ENCODE assay signal across 18 mouse cellular contexts in the genomic region with DNA sequence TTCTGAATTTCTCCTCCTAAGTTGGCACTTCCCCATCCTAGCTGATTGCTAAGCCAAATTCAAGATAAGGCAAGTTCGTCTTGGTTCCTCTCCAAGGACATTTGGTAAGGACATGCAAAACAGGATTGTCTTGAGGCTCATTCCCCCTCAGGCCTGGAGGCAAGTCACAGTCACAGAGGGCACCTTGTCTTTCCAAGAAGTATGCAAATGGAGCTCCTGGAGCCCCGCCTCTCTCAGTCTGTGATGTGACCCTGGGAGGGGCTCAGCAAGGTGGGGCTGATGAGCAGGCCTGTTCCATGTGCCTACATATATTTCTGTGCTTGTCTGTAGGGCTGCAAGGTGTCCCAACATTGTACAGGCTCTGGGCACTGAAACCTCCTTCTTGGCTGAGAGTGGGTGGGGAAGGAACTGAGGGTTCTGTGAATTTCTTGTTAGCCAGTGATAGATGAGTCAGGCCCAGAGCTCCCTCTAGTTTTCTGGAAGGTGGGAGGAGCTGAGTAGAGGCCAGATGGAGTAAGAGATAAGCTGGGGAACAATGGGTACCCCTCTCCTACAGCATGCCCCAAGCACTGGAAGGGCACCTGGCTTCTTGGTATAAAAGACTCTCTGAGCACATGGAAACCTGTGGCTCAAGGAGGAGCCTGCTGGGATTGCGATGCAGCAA.
A peak's percentile ranks its signal among the peaks of the same experiment; 100 is the strongest.
DNase-seq lines count a peak whose midpoint lies in the region; ATAC-seq lines count a peak whose summit lies in the region.
"Had no signal": no experiment of that assay in that cellular context is flagged by ENCODE, and none has a peak within 500 bp of the region (broad histone marks: within the 10 kb centered on the region; RNA-seq: fewer than 3 reads in every experiment).

No protein-coding gene starts in this region.

- H3K4me2 ChIP-seq in lung, embryonic 15.5 days = no peak overlapping the region
- no peak overlapping the region for H3K4me2 ChIP-seq in midbrain, embryonic 14.5 days (ENCODE audit: low read length)
- H3K4me2 ChIP-seq: forebrain, embryonic 13.5 days; hindbrain, embryonic 14.5 days; midbrain, embryonic 15.5 days; neural tube, embryonic 13.5 days; stomach, embryonic 15.5 days had no signal

- 69% methylated on average over 3 of the region's 3 CpGs for WGBS in lung, embryonic 15.5 days
- WGBS in midbrain, embryonic 14.5 days = 74% methylated on average over 3 of the region's 3 CpGs
- 66% methylated on average over 3 of the region's 3 CpGs for WGBS in heart, embryonic 10.5 days

- no peak overlapping the region for H3K27ac ChIP-seq in lung, embryonic 15.5 days
- H3K27ac ChIP-seq in midbrain, embryonic 14.5 days (replicated peaks; ENCODE audit: low read depth, low read length) = no peak overlapping the region
- no peak overlapping the region for H3K27ac ChIP-seq in heart, embryonic 10.5 days
- H3K27ac ChIP-seq: forebrain, embryonic 13.5 days; hindbrain, embryonic 14.5 days; midbrain, embryonic 15.5 days; neural tube, embryonic 13.5 days; stomach, embryonic 15.5 days had no signal

- ATAC-seq in lung, embryonic 15.5 days (ENCODE audit: borderline replicate concordance, extremely low read depth, low FRiP score, low TSS enrichment) = peak; percentile 31; the same call in 1 of the 2 replicates
- ATAC-seq in megakaryocyte-erythroid progenitor cell, adult 5-6 weeks (replicated peaks; ENCODE audit: low FRiP score, low TSS enrichment, poor library complexity, severe bottlenecking) = peak; percentile 55; the same call in 1 of the 2 replicates
- no peak for ATAC-seq in midbrain, embryonic 14.5 days (ENCODE audit: low FRiP score, low TSS enrichment)
- ATAC-seq: forebrain, embryonic 13.5 days; midbrain, embryonic 15.5 days had no signal

- no peaks in the 10 kb centered on the region for H3K4me1 ChIP-seq in lung, embryonic 15.5 days
- H3K4me1 ChIP-seq in midbrain, embryonic 14.5 days (ENCODE audit: control insufficient read depth, insufficient read depth, low read length) = no peaks in the 10 kb centered on the region
- H3K4me1 ChIP-seq in heart, embryonic 10.5 days = peaks cover 6% of the 10 kb centered on the region; the same call in 1 of the 2 replicates
- H3K4me1 ChIP-seq: forebrain, embryonic 13.5 days; midbrain, embryonic 15.5 days; neural tube, embryonic 13.5 days; stomach, embryonic 15.5 days had no signal

- no peaks in the 10 kb centered on the region for H3K9me3 ChIP-seq in lung, embryonic 15.5 days
- no peaks in the 10 kb centered on the region for H3K9me3 ChIP-seq in midbrain, embryonic 14.5 days (ENCODE audit: control insufficient read depth, low read length)
- no peaks in the 10 kb centered on the region for H3K9me3 ChIP-seq in heart, embryonic 10.5 days
- H3K9me3 ChIP-seq: midbrain, embryonic 15.5 days; neural tube, embryonic 13.5 days; stomach, embryonic 15.5 days had no signal

- no peak overlapping the region for H3K4me3 ChIP-seq in lung, embryonic 15.5 days
- no peak overlapping the region for H3K4me3 ChIP-seq in midbrain, embryonic 14.5 days (replicated peaks; ENCODE audit: low read depth, low read length)
- no peak overlapping the region for H3K4me3 ChIP-seq in heart, embryonic 10.5 days
- H3K4me3 ChIP-seq: forebrain, embryonic 13.5 days; midbrain, embryonic 15.5 days; neural tube, embryonic 13.5 days; stomach, embryonic 15.5 days had no signal

- no peaks in the 10 kb centered on the region for H3K27me3 ChIP-seq in lung, embryonic 15.5 days
- H3K27me3 ChIP-seq in midbrain, embryonic 14.5 days (ENCODE audit: control insufficient read depth, insufficient read depth, low read length) = no peaks in the 10 kb centered on the region
- H3K27me3 ChIP-seq in heart, embryonic 10.5 days (ENCODE audit: insufficient read depth, poor library complexity, severe bottlenecking) = peaks cover 19% of the 10 kb centered on the region
- H3K27me3 ChIP-seq: stomach, embryonic 15.5 days had no signal

- peak; percentile 20 to 39 for DNase-seq in frontal cortex, adult 2 months (ENCODE audit: extremely low spot score in 1 of 2, low spot score in 1 of 2)
- DNase-seq in frontal cortex, postnatal 25 days (ENCODE audit: low spot score in 2 of 2) = no peak
- no peak for DNase-seq in lung, postnatal 25 days (ENCODE audit: low spot score)
- DNase-seq in WW6 (ENCODE audit: low read depth, low spot score) = peak; percentile 45
- no peak for DNase-seq in midbrain, embryonic 14.5 days
- no peak for DNase-seq in heart, embryonic 10.5 days (ENCODE audit: low spot score)
- DNase-seq: cerebellum, postnatal 10 days; kidney, adult 11 months; kidney, postnatal 4 days; lung, postnatal 14 days had no signal

- no peaks in the 10 kb centered on the region for H3K36me3 ChIP-seq in lung, embryonic 15.5 days
- H3K36me3 ChIP-seq in midbrain, embryonic 14.5 days (ENCODE audit: control insufficient read depth, insufficient read depth, low read length) = no peaks in the 10 kb centered on the region
- H3K36me3 ChIP-seq in heart, embryonic 10.5 days = no peaks in the 10 kb centered on the region
- H3K36me3 ChIP-seq: G1E; midbrain, embryonic 15.5 days; neural tube, embryonic 13.5 days; stomach, embryonic 15.5 days had no signal

- no peak overlapping the region for H3K9ac ChIP-seq in lung, embryonic 15.5 days
- H3K9ac ChIP-seq in midbrain, embryonic 14.5 days (replicated peaks; ENCODE audit: low read length) = no peak overlapping the region
- H3K9ac ChIP-seq: forebrain, embryonic 13.5 days; hindbrain, embryonic 14.5 days; midbrain, embryonic 15.5 days; neural tube, embryonic 13.5 days; stomach, embryonic 15.5 days had no signal

Comparison
In these comparisons a context has a peak if more than half of its experiments do, and no peak if none do; other contexts are left out.
1. DNase-seq: peak in frontal cortex, adult 2 months (2 of 2) and WW6 (single experiment); none in frontal cortex, postnatal 25 days (0 of 2), lung, postnatal 25 days (single experiment), midbrain, embryonic 14.5 days (single experiment) and heart, embryonic 10.5 days (single experiment).